Mouse (Mus musculus): ENCODE data around the gene Spryd3.
A peak's percentile ranks its signal among the peaks of the same experiment; 100 is the strongest.
"Not testable (repeated sequence)": the region's sequence is repeated elsewhere in the genome, so short reads cannot be mapped to it uniquely, and the experiment has no call there.

Gene Spryd3

DNA sequence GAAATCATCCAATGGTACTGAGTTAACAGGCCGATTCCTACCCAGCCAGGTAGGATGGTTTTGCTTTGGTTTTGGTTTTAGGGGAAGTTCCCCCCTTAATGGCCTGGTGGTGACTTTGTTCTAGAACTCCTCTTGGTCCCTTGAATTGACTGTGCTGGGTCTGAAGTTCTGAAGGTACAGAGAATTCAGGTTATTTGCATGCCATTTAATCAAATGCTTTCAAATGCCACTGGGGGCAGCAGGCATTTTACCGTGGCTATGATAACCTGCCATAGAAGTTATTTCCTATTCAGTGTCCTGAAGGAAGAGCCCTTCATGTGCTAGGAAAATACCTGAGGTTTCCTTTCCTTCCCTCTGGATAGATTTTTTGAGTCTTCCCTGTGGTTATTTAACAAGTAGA lies 55.6 kb downstream of the Spryd3 start:
- Histone ChIP-seq H3K36me3 (ENCODE audit: control insufficient read depth, insufficient read depth, low read length, poor library complexity, severe bottlenecking) (peaks cover 10% of the 10 kb centered on the region), H3K27me3 (ENCODE audit: control insufficient read depth, insufficient read depth, low read length, poor library complexity, severe bottlenecking) (no peaks in the 10 kb centered on the region)
- peak; percentile 32 for DNase-seq (ENCODE audit: low read depth, low spot score)

DNA sequence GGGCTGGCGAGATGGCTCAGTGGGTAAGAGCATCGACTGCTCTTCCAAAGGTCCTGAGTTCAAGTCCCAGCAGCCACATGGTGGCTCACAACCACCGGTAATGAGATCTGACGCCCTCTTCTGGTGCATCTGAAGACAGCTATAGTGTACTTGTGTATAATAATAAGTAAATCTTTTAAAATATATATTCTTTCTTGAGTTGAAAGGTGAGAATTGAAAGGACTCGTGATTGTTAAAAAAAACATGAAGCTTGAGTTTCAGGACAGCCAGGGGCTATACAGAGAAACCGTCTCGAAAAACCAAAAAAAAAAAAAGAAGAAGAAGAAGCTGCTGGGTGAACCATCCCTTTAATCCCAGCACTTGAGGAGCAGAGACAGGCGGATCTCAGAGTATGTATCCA lies 56.1 kb downstream of the Spryd3 start:
- peaks cover 10% of the 10 kb centered on the region for H3K36me3 ChIP-seq (ENCODE audit: control insufficient read depth, insufficient read depth, low read length, poor library complexity, severe bottlenecking)
- not testable (repeated sequence) for H3K27me3 ChIP-seq (ENCODE audit: control insufficient read depth, insufficient read depth, low read length, poor library complexity, severe bottlenecking); DNase-seq (ENCODE audit: low read depth, low spot score)

DNA sequence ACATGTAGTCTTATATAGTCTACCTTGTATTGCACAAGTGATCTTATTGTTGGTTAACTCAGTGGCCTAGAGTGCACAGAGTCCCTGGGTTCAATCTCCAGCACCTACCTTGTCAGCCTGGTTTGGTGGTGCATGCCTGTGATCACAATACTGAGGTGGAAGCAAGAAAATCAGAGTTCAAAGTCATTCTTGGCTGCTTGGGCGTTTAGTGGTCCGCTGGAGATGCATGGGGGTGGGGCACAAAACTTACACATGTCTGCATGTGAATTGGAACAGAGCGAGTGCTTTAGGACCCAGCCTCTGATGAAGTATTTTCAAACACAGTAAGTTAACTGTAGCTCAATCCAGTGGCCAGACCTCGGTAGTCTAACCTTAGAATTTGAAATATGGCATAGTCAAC lies 56.8 kb downstream of the Spryd3 start:
- DNase-seq (ENCODE audit: low read depth, low spot score) = no peak
- peaks cover 6% of the 10 kb centered on the region for H3K36me3 ChIP-seq (ENCODE audit: control insufficient read depth, insufficient read depth, low read length, poor library complexity, severe bottlenecking)
- no peaks in the 10 kb centered on the region for H3K27me3 ChIP-seq (ENCODE audit: control insufficient read depth, insufficient read depth, low read length, poor library complexity, severe bottlenecking)

- no peak for DNase-seq (ENCODE audit: low read depth, low spot score)
Observed at GRCm38 (mm10) chr15:102077111-102077677, 58.8 kb downstream of the Spryd3 start.

DNA sequence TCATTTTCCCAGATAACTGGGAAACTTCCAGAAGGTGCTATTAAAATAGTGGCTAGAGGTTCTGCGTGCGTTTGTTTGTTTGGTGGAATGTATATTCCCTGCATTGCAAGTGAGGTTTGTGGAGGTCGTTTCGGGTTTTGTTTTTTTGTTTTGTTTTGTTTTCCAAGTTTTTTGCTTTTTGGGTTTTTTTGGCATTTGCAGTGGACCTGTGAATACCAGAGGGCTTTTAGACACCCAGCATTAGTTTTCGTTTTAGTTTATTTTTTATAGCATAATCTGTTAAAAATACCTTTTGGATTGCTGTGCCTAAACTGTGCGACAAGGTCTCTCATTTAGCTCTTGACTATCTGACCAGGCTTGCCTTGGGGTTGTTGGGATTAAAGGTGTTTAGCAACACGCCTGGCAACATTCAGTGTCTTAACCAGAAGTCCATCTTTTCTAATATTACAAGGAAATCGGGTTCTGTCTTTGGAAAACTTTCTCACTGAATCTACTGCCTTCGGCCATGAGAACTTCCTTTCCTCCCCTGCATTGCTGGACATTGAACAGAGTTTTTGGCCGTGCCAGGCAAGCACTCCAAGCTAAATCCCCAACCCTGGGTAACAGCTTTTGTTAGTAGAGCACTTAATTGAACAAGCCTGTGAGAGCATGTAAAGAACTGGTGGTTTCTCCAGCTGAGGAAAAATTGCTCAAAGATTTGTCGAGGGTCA lies 61.0 kb downstream of the Spryd3 start:
- Histone ChIP-seq H3K36me3 (ENCODE audit: control insufficient read depth, insufficient read depth, low read length, poor library complexity, severe bottlenecking) (no peaks in the 10 kb centered on the region), H3K27me3 (ENCODE audit: control insufficient read depth, insufficient read depth, low read length, poor library complexity, severe bottlenecking) (no peaks in the 10 kb centered on the region)
- DNase-seq (ENCODE audit: low read depth, low spot score) = no peak

More at GRCm38 (mm10) chr15:102077111-102077677, 58.8 kb downstream of the Spryd3 start:
- no peaks in the 10 kb centered on the region for H3K27me3 ChIP-seq (ENCODE audit: control insufficient read depth, insufficient read depth, low read length, poor library complexity, severe bottlenecking)
- H3K36me3 ChIP-seq (ENCODE audit: control insufficient read depth, insufficient read depth, low read length, poor library complexity, severe bottlenecking) = peaks cover 3% of the 10 kb centered on the region; the same call in 1 of the 2 replicates

GRCm38 (mm10) chr15:102074070-102074731 lies 61.8 kb downstream of the Spryd3 start:
- DNase-seq (ENCODE audit: low read depth, low spot score) = peak; percentile 61
- H3K36me3 ChIP-seq (ENCODE audit: control insufficient read depth, insufficient read depth, low read length, poor library complexity, severe bottlenecking) = no peaks in the 10 kb centered on the region
- no peaks in the 10 kb centered on the region for H3K27me3 ChIP-seq (ENCODE audit: control insufficient read depth, insufficient read depth, low read length, poor library complexity, severe bottlenecking)

DNA sequence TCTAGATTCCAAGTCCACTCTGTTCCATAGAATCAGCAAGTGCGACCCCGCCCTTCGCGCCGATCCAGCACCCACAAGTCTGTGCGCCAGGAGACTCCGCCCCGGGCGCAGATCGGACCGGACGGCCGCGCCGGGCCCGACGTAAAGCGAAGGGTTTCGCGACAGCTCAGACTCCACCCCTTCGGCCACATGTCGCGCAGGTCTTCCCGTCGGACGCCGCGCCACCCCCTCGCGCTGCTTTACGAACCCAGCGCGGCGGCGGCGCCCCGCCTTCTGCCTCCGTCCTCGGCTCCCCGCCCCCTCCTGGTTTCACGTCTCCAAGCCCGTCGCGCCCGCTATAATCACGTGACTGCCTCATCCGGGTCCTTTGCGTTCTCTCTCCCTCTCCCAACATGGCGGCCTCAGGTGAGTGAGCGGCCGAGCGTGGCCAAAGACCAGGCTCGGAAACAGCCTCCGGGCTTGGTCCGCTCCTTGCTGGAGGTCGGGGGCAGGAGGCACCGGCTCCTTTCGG lies 62.4 kb downstream of the Spryd3 start, which contains the start of gene Eif4b:
TSS of gene Eif4b (plus strand) at position 215 of the 511 bp plus-strand sequence.
- DNase-seq (ENCODE audit: low read depth, low spot score) = peak; percentile 99
- H3K36me3 ChIP-seq (ENCODE audit: control insufficient read depth, insufficient read depth, low read length, poor library complexity, severe bottlenecking) = no peaks in the 10 kb centered on the region

GRCm38 (mm10) chr15:102072963-102073558 lies 63.0 kb downstream of the Spryd3 start:
- no peak for DNase-seq (ENCODE audit: low read depth, low spot score)
- Histone ChIP-seq H3K36me3 (ENCODE audit: control insufficient read depth, insufficient read depth, low read length, poor library complexity, severe bottlenecking) (no peaks in the 10 kb centered on the region), H3K27me3 (ENCODE audit: control insufficient read depth, insufficient read depth, low read length, poor library complexity, severe bottlenecking) (no peaks in the 10 kb centered on the region)

More for the DNA sequence above, 62.4 kb downstream of the Spryd3 start, which contains the start of gene Eif4b:
- no peaks in the 10 kb centered on the region for H3K27me3 ChIP-seq (ENCODE audit: control insufficient read depth, insufficient read depth, low read length, poor library complexity, severe bottlenecking)

GRCm38 (mm10) chr15:102070476-102071467 lies 65.3 kb downstream of the Spryd3 start:
- Histone ChIP-seq H3K27me3 (ENCODE audit: control insufficient read depth, insufficient read depth, low read length, poor library complexity, severe bottlenecking) (no peaks in the 10 kb centered on the region), H3K36me3 (ENCODE audit: control insufficient read depth, insufficient read depth, low read length, poor library complexity, severe bottlenecking) (no peaks in the 10 kb centered on the region)
- DNase-seq (ENCODE audit: low read depth, low spot score) = no peak
